Mouse (Mus musculus) kidney, adult 2 months (tissue): ENCODE data around the gene Methig1. TPM values are rescaled to one million over a fixed set of nuclear protein-coding genes. Genes with fewer than 3 reads are reported as not detected.

Source experiments
- DNase-seq: peaks from one replicate; pipeline ENCODE4 v3.0.0; 2021
- H3K27ac ChIP-seq: fragments of 200-500 bp; 2 replicates; pipeline ENCODE4 v1.5.1; 2012; ENCODE audit warnings: low read depth, low read length, control low read depth, inconsistent platforms; ENCODE audit not compliant: insufficient read depth
- H3K27me3 ChIP-seq: fragments of 200-500 bp; replicated peaks from 2 replicates; pipeline ENCODE4 v1.6.1; 2012; ENCODE audit warnings: mild to moderate bottlenecking, moderate library complexity, low read length, inconsistent platforms; ENCODE audit not compliant: control insufficient read depth, insufficient read depth
- H3K36me3 ChIP-seq: fragments of 200-500 bp; 2 replicates; pipeline ENCODE4 v1.6.1; 2012; ENCODE audit warnings: mild to moderate bottlenecking, moderate library complexity, low read length, inconsistent platforms; ENCODE audit not compliant: control insufficient read depth, insufficient read depth
- H3K4me1 ChIP-seq: fragments of 200-500 bp; 2 replicates; pipeline ENCODE4 v1.6.1; 2011; ENCODE audit warnings: low read length; ENCODE audit not compliant: control insufficient read depth, insufficient read depth
- H3K4me3 ChIP-seq: fragments of 200-500 bp; 2 replicates; pipeline ENCODE4 v1.5.1; 2011; ENCODE audit warnings: mild to moderate bottlenecking, low read depth, low read length, control low read depth; ENCODE audit not compliant: insufficient read depth
- CTCF ChIP-seq: fragments of 200-500 bp; conservative IDR thresholded peaks from 2 replicates; pipeline ENCODE4 v1.5.1; 2011; ENCODE audit warnings: low read depth, mild to moderate bottlenecking, control low read depth, low read length, moderate library complexity, mixed read lengths; ENCODE audit not compliant: insufficient read depth, insufficient read length
- POLR2A ChIP-seq: fragments of 200-500 bp; IDR thresholded peaks from one replicate; pipeline ENCODE4 v1.6.1; 2011; ENCODE audit warnings: low read depth, low read length, control low read depth
- WGBS: fragments of 180-500 bp; shearing (Covaris S2); methylation state at CpG from one replicate; pipeline ENCODE4 v1.1.7; 2018; 5-methylcytosine and 5-hydroxymethylcytosine counted together
- polyA plus RNA-seq: library from polyadenylated mRNA; depleted of rRNA; stranded (reverse); fragments of >200 nt; gene quantifications from 2 replicates; pipeline ENCODE4 v1.2.3, GENCODE M21; 2012

The Methig1 gene
- polyA plus RNA-seq, 1 experiment = 16.5 TPM

DNA sequence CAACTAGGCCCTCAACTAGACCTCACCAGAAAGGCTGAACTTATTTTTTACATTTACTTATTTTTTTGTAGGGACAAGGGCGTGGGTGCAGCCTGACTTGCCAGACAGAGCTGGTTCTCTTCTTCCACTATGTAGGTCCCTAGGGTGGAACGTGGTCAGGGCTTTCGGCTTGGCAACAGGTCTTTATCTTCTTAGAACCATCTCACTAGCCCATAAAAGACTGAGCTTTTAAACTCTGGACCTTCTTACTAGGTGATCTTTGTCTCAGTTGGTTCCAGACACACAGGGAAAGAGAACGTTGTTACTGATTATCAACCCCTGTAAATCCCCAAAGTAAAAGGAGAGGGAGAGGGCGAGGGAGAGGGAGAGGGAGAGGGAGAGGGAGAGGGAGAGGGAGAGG, 60.4 kb downstream of the Methig1 start:
- Histone ChIP-seq H3K4me3 (no peak overlapping the region), H3K36me3 (no peaks in the 10 kb centered on the region; the same call in 1 of the 2 replicates), H3K27ac (peak overlapping the region; percentile 87), H3K4me1 (peaks cover 59% of the 10 kb centered on the region), H3K27me3 (no peaks in the 10 kb centered on the region)
- TF ChIP-seq POLR2A (no peak), CTCF (no peak)
- DNase-seq = peak; percentile 80
- WGBS = 43% methylated on average over 4 of the region's 5 CpGs

DNA sequence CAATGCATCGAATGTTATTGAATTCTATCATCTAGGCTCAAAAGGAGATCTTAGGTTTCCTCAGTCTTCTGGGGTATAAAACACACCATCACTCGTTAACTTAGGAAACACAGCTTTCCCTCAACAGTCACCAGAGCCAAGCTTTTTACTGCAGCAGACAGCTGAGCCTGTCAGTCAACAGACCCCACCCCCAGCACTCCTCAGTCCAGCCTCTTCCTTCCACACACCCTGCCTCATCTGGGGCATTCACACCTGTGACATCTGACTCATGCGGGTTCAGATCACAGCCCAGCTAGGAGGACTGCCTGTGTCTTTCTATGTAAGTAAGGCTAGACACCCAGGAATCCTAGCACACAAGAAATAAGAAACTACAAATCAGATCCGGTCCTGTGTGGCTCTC, 61.1 kb downstream of the Methig1 start:
- DNase-seq = peak; percentile 68
- peak overlapping the region; percentile 70 for H3K27ac ChIP-seq

DNA sequence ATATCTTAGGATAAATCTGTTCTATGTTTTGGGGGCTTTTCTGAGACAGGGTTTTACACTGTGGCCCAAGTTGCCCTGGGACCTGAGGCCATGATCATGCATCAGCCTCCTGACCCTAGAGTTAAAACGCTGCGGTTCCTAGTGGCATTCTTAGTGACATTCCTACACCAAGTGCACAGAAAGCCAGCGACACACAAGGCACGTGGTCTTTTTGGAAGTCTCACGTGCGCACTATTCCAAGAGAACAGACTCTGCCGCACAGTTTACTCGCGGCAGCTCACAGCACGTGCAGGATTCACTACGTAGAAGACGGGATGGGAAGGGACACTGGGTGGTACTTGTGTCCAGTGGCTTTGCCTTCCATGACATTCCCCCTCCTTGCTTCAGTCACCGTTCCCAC, 62.0 kb downstream of the Methig1 start:
- DNase-seq = peak; percentile 52
- Histone ChIP-seq H3K4me3 (no peak overlapping the region), H3K27me3 (no peaks in the 10 kb centered on the region), H3K4me1 (peaks cover 67% of the 10 kb centered on the region), H3K27ac (peak overlapping the region; percentile 2; the same call in 1 of the 2 replicates), H3K36me3 (no peaks in the 10 kb centered on the region)
- TF ChIP-seq POLR2A (no peak), CTCF (no peak)
- 75% methylated on average over 13 of the region's 13 CpGs for WGBS

More for the DNA sequence above, 61.1 kb downstream of the Methig1 start:
- Histone ChIP-seq H3K4me3 (no peak overlapping the region), H3K27me3 (no peaks in the 10 kb centered on the region), H3K4me1 (peaks cover 61% of the 10 kb centered on the region), H3K36me3 (no peaks in the 10 kb centered on the region; the same call in 1 of the 2 replicates)
- WGBS = 49% methylated on average over 4 of the region's 4 CpGs
- TF ChIP-seq CTCF (no peak), POLR2A (no peak)

DNA sequence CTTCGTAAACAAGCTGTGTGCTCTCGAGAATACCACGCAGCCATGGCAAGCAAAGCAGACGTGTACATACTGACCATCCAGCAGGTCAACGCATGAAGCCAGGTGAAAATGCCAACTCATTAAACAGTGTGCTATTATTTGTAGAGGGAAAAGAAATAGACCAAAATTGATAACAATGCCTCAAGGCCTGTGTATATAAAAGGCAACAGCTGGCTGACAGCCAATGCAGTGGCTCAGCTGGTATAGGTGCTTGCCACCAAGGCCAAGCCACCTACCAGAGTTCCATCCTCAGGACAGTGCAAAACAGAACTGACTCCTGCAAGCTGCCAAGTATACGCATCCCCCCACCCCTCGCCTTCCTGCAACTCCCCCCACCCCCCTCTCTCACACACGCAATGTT, 62.7 kb downstream of the Methig1 start:
- 70% methylated on average over 8 of the region's 8 CpGs for WGBS
- no peak overlapping the region for H3K27ac ChIP-seq
- TF ChIP-seq POLR2A (no peak), CTCF (no peak)
- H3K4me3 ChIP-seq = no peak overlapping the region
- no peaks in the 10 kb centered on the region for H3K36me3 ChIP-seq
- peaks cover 65% of the 10 kb centered on the region for H3K4me1 ChIP-seq
- H3K27me3 ChIP-seq = no peaks in the 10 kb centered on the region
- DNase-seq = peak; percentile 56

DNA sequence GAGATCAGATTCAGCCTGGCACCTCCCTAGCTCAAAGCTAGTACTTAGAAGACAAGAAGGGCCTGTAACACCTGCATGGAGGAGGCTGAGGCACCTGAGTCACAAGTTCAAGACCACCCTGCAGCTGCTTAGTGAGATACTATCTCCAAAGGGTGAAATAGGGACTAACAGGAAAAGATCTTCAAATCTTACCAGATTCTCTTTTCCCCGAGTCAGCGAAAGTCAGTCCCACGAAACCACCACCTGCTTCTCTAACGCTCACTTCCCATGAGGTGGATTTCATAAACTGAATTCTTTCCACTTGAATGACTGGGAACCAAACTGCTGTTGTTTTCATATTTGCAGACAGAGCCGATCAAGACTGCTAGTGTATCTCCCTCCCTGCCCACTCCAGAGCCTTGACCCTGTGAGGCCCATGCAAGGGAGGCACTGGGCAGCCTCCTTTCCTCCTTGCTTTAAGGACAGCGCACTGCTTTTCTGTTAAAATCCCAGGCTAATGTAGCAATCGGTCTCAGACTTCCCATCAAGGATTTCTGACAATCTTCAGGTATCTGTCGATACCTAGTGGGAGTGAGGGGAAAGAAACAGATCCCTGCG, 65.0 kb downstream of the Methig1 start:
- TF ChIP-seq CTCF (no peak), POLR2A (no peak)
- no peak for DNase-seq
- Histone ChIP-seq H3K4me3 (no peak overlapping the region), H3K27me3 (no peaks in the 10 kb centered on the region), H3K4me1 (peaks cover 55% of the 10 kb centered on the region), H3K36me3 (no peaks in the 10 kb centered on the region), H3K27ac (0 out of 2 replicates have a peak overlapping the region, but pooled peaks have one; percentile 13)
- WGBS = 57% methylated on average over 9 of the region's 9 CpGs

DNA sequence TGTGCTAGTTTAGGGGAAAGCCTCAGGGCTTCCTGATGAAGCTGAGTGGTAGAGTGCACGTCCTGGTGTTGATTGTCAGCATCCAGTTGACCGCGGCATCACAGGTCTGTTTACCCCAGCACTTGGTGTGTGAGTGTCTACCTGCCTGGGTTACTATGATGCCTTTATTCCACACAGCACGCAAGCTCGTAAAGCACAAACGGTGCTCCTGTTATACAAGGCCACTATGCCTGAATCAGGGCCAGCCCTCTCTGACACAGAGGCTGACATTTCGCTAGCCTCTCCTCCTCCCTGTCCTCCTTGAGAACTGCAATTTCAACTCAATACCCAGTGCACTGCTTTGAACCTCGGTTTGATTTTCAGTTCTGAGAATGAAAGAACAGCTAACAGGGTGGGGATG, 66.4 kb downstream of the Methig1 start:
- H3K4me1 ChIP-seq = peaks cover 47% of the 10 kb centered on the region
- H3K4me3 ChIP-seq = no peak overlapping the region

DNA sequence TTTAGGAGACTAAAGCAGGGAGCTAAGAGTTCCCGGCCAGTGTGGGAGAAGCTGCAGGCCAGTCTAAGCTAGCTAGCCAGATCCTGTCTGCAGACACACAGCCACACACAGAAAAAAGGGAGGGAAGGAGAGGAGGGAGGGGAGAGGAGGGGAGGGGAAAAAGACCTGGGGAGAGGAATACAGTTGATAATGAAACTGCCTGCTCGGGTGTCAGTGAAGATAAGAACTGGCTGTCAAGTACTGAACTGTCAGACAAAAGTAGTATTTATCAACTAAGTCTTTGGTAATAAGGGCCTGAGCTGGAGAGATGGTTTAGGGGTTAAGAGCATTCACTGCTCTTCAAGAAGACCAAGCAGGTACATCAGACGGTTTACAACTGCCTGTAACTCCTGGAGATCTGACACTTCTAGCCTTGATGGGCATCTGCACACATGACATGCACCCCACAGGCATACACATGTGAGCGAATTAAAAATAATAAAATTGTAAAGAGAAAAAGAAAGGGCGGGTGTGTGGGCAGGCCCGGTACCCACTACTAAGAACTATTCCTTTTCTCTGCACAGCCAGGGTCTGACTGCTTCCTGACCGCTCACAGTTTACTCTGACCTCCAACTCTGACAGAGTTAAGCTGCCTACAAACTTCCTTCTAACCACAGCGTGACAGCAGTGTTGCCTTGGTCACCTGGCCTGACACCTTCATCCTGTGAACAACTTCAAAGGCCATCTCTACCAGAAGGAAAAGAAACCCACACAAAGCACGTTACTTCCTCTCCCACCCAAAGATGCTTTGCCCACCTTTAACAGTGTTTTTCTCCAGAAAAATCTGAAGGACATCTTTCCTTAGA, 67.2 kb downstream of the Methig1 start:
- Histone ChIP-seq H3K4me1 (peaks cover 40% of the 10 kb centered on the region), H3K27ac (peak overlapping the region; percentile 5; the same call in 1 of the 2 replicates), H3K4me3 (no peak overlapping the region), H3K36me3 (no peaks in the 10 kb centered on the region), H3K27me3 (no peaks in the 10 kb centered on the region)
- 45% methylated on average over 9 of the region's 9 CpGs for WGBS
- no peak for TF ChIP-seq POLR2A
- no peak for TF ChIP-seq CTCF
- DNase-seq = peak; percentile 14

More for the DNA sequence above, 66.4 kb downstream of the Methig1 start:
- no peaks in the 10 kb centered on the region for H3K27me3 ChIP-seq
- peak overlapping the region; percentile 9; the same call in 1 of the 2 replicates for H3K27ac ChIP-seq
- peak; percentile 32 for DNase-seq
- 31% methylated on average over 8 of the region's 8 CpGs for WGBS
- TF ChIP-seq POLR2A = no peak
- TF ChIP-seq CTCF = no peak
- H3K36me3 ChIP-seq = no peaks in the 10 kb centered on the region
